Mouse (Mus musculus) embryonic facial prominence, embryonic 11.5 days (tissue): ENCODE measurements at regions not wholly inside any gene's neighbourhood (a gene's known extent, or its start where the extent isn't known, plus 50 kb on each side); places are given as distances from the start of the nearest gene placed in this dataset.

Experiments
- ATAC-seq: fragments of 200-750 bp; cut with Nextera tagmentation; replicated peaks from 2 replicates; pipeline ENCODE4 v1.8.0; 2017; ENCODE audit warnings: low read depth; ENCODE audit not compliant: insufficient number of reproducible peaks, low FRiP score, low TSS enrichment
- DNase-seq: peaks from one replicate; pipeline ENCODE4 v3.0.0-alpha.2; 2015; ENCODE audit warnings: low spot score
- H3K27ac ChIP-seq: fragments of 300-500 bp; sonication (generic); replicated peaks from 2 replicates; pipeline ENCODE4 v1.5.1; 2014; ENCODE audit warnings: mild to moderate bottlenecking, low read depth, low read length, control low read depth
- H3K27me3 ChIP-seq: fragments of 300-500 bp; sonication (generic); 2 replicates; pipeline ENCODE4 v1.6.1; 2014; ENCODE audit warnings: mild to moderate bottlenecking, low read length, moderate library complexity, mixed read lengths; ENCODE audit not compliant: control insufficient read depth, insufficient read depth
- H3K36me3 ChIP-seq: fragments of 300-500 bp; sonication (generic); replicated peaks from 2 replicates; pipeline ENCODE4 v1.6.1; 2014; ENCODE audit warnings: low read depth, mild to moderate bottlenecking, low read length, moderate library complexity, mixed read lengths; ENCODE audit not compliant: control insufficient read depth, insufficient read depth
- H3K4me1 ChIP-seq: fragments of 300-500 bp; sonication (generic); 2 replicates; pipeline ENCODE4 v1.6.1; 2014; ENCODE audit warnings: low read length, mixed read lengths; ENCODE audit not compliant: control insufficient read depth, insufficient read depth
- H3K4me2 ChIP-seq: fragments of 300-500 bp; sonication (generic); 2 replicates; pipeline ENCODE4 v1.6.1; 2014; ENCODE audit warnings: low read depth, mild to moderate bottlenecking, control low read depth, low read length, moderate library complexity
- H3K4me3 ChIP-seq: fragments of 300-500 bp; sonication (generic); 2 replicates; pipeline ENCODE4 v1.5.1; 2014; ENCODE audit warnings: low read depth, low read length, control low read depth
- H3K9ac ChIP-seq: fragments of 300-500 bp; sonication (generic); replicated peaks from 2 replicates; pipeline ENCODE4 v1.6.1; 2014; ENCODE audit warnings: mild to moderate bottlenecking, control low read depth, low read length
- H3K9me3 ChIP-seq: fragments of 300-500 bp; sonication (generic); replicated peaks from 2 replicates; pipeline ENCODE4 v1.6.1; 2016; ENCODE audit warnings: mild to moderate bottlenecking, low read length, inconsistent platforms, mixed read lengths; ENCODE audit not compliant: control insufficient read depth
- WGBS: fragments of 180-500 bp; shearing (Covaris S2); extraction: QIAGEN DNeasy Blood & Tissue Kit; methylation state at CpG from one replicate; pipeline ENCODE4 v1.1.7; 2014; 5-methylcytosine and 5-hydroxymethylcytosine counted together

GRCm38 (mm10) chr6:116998948-116999682, 169.2 kb upstream of the Cxcl12 start:
- 85% methylated on average over 9 of the region's 9 CpGs for WGBS
- H3K27ac ChIP-seq = no peak overlapping the region

GRCm38 (mm10) chr6:116999940-117000339, 168.4 kb upstream of the Cxcl12 start:
- DNase-seq (no peak), ATAC-seq (no peak)
- no peaks in the 10 kb centered on the region for H3K27me3 ChIP-seq
- H3K27ac ChIP-seq = no peak overlapping the region
- H3K4me2 ChIP-seq = no peak overlapping the region
- no peak overlapping the region for H3K9ac ChIP-seq
- H3K4me3 ChIP-seq = no peak overlapping the region
- no peaks in the 10 kb centered on the region for H3K4me1 ChIP-seq
- 64% methylated on average over 4 of the region's 4 CpGs for WGBS
- H3K36me3 ChIP-seq = no peaks in the 10 kb centered on the region
- H3K9me3 ChIP-seq = no peaks in the 10 kb centered on the region

More at GRCm38 (mm10) chr6:116998948-116999682, 169.2 kb upstream of the Cxcl12 start:
- no peaks in the 10 kb centered on the region for H3K4me1 ChIP-seq
- DNase-seq (no peak), ATAC-seq (no peak)
- no peaks in the 10 kb centered on the region for H3K36me3 ChIP-seq
- H3K9ac ChIP-seq = no peak overlapping the region
- H3K9me3 ChIP-seq = no peaks in the 10 kb centered on the region
- H3K4me2 ChIP-seq = no peak overlapping the region
- no peak overlapping the region for H3K4me3 ChIP-seq
- H3K27me3 ChIP-seq = no peaks in the 10 kb centered on the region

GRCm38 (mm10) chr6:117000951-117001725, 167.2 kb upstream of the Cxcl12 start:
- WGBS = 48% methylated on average over 7 of the region's 7 CpGs
- no peaks in the 10 kb centered on the region for H3K36me3 ChIP-seq
- no peaks in the 10 kb centered on the region for H3K9me3 ChIP-seq
- no peak overlapping the region for H3K27ac ChIP-seq
- H3K27me3 ChIP-seq = no peaks in the 10 kb centered on the region
- H3K9ac ChIP-seq = no peak overlapping the region
- DNase-seq (peak; percentile 25), ATAC-seq (no peak)
- no peak overlapping the region for H3K4me2 ChIP-seq
- no peaks in the 10 kb centered on the region for H3K4me1 ChIP-seq
- H3K4me3 ChIP-seq = no peak overlapping the region

GRCm38 (mm10) chr6:117012621-117013020, 155.7 kb upstream of the Cxcl12 start:
- no peak overlapping the region for H3K27ac ChIP-seq
- no peak overlapping the region for H3K4me2 ChIP-seq
- H3K36me3 ChIP-seq = no peaks in the 10 kb centered on the region
- DNase-seq (no peak), ATAC-seq (no peak)
- H3K4me1 ChIP-seq = no peaks in the 10 kb centered on the region
- H3K4me3 ChIP-seq = no peak overlapping the region
- WGBS = 88% methylated on average over 5 of the region's 5 CpGs
- no peaks in the 10 kb centered on the region for H3K9me3 ChIP-seq
- no peaks in the 10 kb centered on the region for H3K27me3 ChIP-seq
- H3K9ac ChIP-seq = no peak overlapping the region

GRCm38 (mm10) chr6:117015461-117015860, 152.9 kb upstream of the Cxcl12 start:
- H3K9ac ChIP-seq = no peak overlapping the region
- H3K4me2 ChIP-seq = no peak overlapping the region
- no peak for DNase-seq
- no peaks in the 10 kb centered on the region for H3K4me1 ChIP-seq
- no peaks in the 10 kb centered on the region for H3K36me3 ChIP-seq
- no peaks in the 10 kb centered on the region for H3K9me3 ChIP-seq
- no peak overlapping the region for H3K27ac ChIP-seq
- WGBS = 79% methylated on average over 3 of the region's 3 CpGs
- H3K27me3 ChIP-seq = no peaks in the 10 kb centered on the region
- ATAC-seq = no peak
- H3K4me3 ChIP-seq = no peak overlapping the region

GRCm38 (mm10) chr6:117021851-117022250, 146.5 kb upstream of the Cxcl12 start:
- H3K27me3 ChIP-seq = no peaks in the 10 kb centered on the region
- no peak for DNase-seq
- no peak for ATAC-seq
- no peaks in the 10 kb centered on the region for H3K9me3 ChIP-seq
- no peak overlapping the region for H3K27ac ChIP-seq
- H3K4me1 ChIP-seq = no peaks in the 10 kb centered on the region
- H3K9ac ChIP-seq = no peak overlapping the region
- H3K36me3 ChIP-seq = no peaks in the 10 kb centered on the region
- no peak overlapping the region for H3K4me2 ChIP-seq
- H3K4me3 ChIP-seq = no peak overlapping the region
- WGBS = 46% methylated on average over 10 of the region's 10 CpGs

- DNase-seq (no peak), ATAC-seq (no peak)
- Histone ChIP-seq H3K4me3 (no peak overlapping the region), H3K4me1 (no peaks in the 10 kb centered on the region), H3K36me3 (no peaks in the 10 kb centered on the region), H3K4me2 (no peak overlapping the region), H3K27ac (no peak overlapping the region), H3K9me3 (no peaks in the 10 kb centered on the region), H3K27me3 (no peaks in the 10 kb centered on the region), H3K9ac (no peak overlapping the region)
- WGBS = 59% methylated on average over 8 of the region's 8 CpGs
Measured at GRCm38 (mm10) chr6:117032042-117032746, 136.1 kb upstream of the Cxcl12 start.

GRCm38 (mm10) chr6:117043744-117044143, 124.6 kb upstream of the Cxcl12 start:
- Histone ChIP-seq H3K27me3 (no peaks in the 10 kb centered on the region), H3K4me3 (no peak overlapping the region), H3K9ac (no peak overlapping the region), H3K27ac (no peak overlapping the region), H3K9me3 (no peaks in the 10 kb centered on the region), H3K36me3 (no peaks in the 10 kb centered on the region), H3K4me1 (no peaks in the 10 kb centered on the region), H3K4me2 (no peak overlapping the region)
- WGBS = 85% methylated on average over 2 of the region's 2 CpGs
- DNase-seq (no peak), ATAC-seq (no peak)
